Mouse (Mus musculus) kidney, postnatal 0 days (tissue): ENCODE measurements at regions not wholly inside any gene's neighbourhood (a gene's known extent, or its start where the extent isn't known, plus 50 kb on each side); places are given as distances from the start of the nearest gene placed in this dataset.

Experiments used
- ATAC-seq: fragments of 200-750 bp; cut with Nextera tagmentation; replicated peaks from 2 replicates; pipeline ENCODE4 v1.8.0; 2017; ENCODE audit warnings: low read depth, moderate number of reproducible peaks, moderate TSS enrichment, moderate library complexity; ENCODE audit not compliant: low FRiP score
- DNase-seq: peaks from one replicate; pipeline ENCODE4 v3.0.0-alpha.2; 2016; ENCODE audit warnings: low spot score
- H3K27ac ChIP-seq: fragments of 300-500 bp; sonication (generic); 2 replicates; pipeline ENCODE4 v1.5.1; 2014; ENCODE audit warnings: mild to moderate bottlenecking
- H3K27me3 ChIP-seq: fragments of 300-500 bp; sonication (generic); 2 replicates; pipeline ENCODE4 v1.6.1; 2014; ENCODE audit warnings: low read length, mixed read lengths; ENCODE audit not compliant: insufficient read depth
- H3K36me3 ChIP-seq: fragments of 300-500 bp; sonication (generic); 2 replicates; pipeline ENCODE4 v1.6.1; 2014; ENCODE audit warnings: low read length, mixed read lengths; ENCODE audit not compliant: insufficient read depth
- H3K4me1 ChIP-seq: fragments of 300-500 bp; sonication (generic); replicated peaks from 2 replicates; pipeline ENCODE4 v1.6.1; 2014; ENCODE audit warnings: antibody characterized with exemption, low read length, mixed read lengths; ENCODE audit not compliant: insufficient read depth
- H3K4me2 ChIP-seq: fragments of 300-500 bp; sonication (generic); 2 replicates; pipeline ENCODE4 v1.6.1; 2014; ENCODE audit warnings: mild to moderate bottlenecking, low read length, moderate library complexity, mixed read lengths
- H3K4me3 ChIP-seq: fragments of 300-500 bp; sonication (generic); replicated peaks from 2 replicates; pipeline ENCODE4 v1.5.1; 2014; ENCODE audit warnings: low read depth, low read length
- H3K9ac ChIP-seq: fragments of 300-500 bp; sonication (generic); 2 replicates; pipeline ENCODE4 v1.6.1; 2014; ENCODE audit warnings: low read depth, low read length
- H3K9me3 ChIP-seq: fragments of 300-500 bp; sonication (generic); replicated peaks from 2 replicates; pipeline ENCODE4 v1.6.1; 2016; ENCODE audit warnings: low read length, inconsistent platforms, mixed read lengths
- CTCF ChIP-seq: IDR thresholded peaks from 2 replicates; pipeline ENCODE4 v1.5.1; 2016; ENCODE audit warnings: antibody characterized with exemption, low read depth, mild to moderate bottlenecking, moderate library complexity
- WGBS: fragments of 180-500 bp; shearing (Covaris S2); extraction: QIAGEN DNeasy Blood & Tissue Kit; methylation state at CpG from one replicate; pipeline ENCODE4 v1.1.7; 2014; 5-methylcytosine and 5-hydroxymethylcytosine counted together

- H3K27ac ChIP-seq = no peak overlapping the region
- 85% methylated on average over 7 of the region's 7 CpGs for WGBS
- no peak for ATAC-seq
Measured at GRCm38 (mm10) chr6:67186537-67187274, 51.3 kb upstream of the Serbp1 start.

GRCm38 (mm10) chr6:67184662-67185061 is 53.3 kb upstream of the Serbp1 start:
- TF ChIP-seq CTCF = no peak
- Histone ChIP-seq H3K9ac (no peak overlapping the region), H3K27me3 (no peaks in the 10 kb centered on the region), H3K9me3 (no peaks in the 10 kb centered on the region), H3K36me3 (no peaks in the 10 kb centered on the region), H3K4me1 (no peaks in the 10 kb centered on the region), H3K27ac (no peak overlapping the region), H3K4me2 (no peak overlapping the region), H3K4me3 (no peak overlapping the region)
- DNase-seq (no peak), ATAC-seq (no peak)
- 57% methylated on average over 2 of the region's 2 CpGs for WGBS

More at GRCm38 (mm10) chr6:67186537-67187274, 51.3 kb upstream of the Serbp1 start:
- H3K9ac ChIP-seq = no peak overlapping the region
- no peak for TF ChIP-seq CTCF
- no peak overlapping the region for H3K4me2 ChIP-seq
- no peaks in the 10 kb centered on the region for H3K36me3 ChIP-seq
- H3K9me3 ChIP-seq = no peaks in the 10 kb centered on the region
- H3K27me3 ChIP-seq = no peaks in the 10 kb centered on the region
- H3K4me1 ChIP-seq = no peaks in the 10 kb centered on the region
- H3K4me3 ChIP-seq = no peak overlapping the region
- no peak for DNase-seq

GRCm38 (mm10) chr6:67183481-67184215 is 54.3 kb upstream of the Serbp1 start:
- Histone ChIP-seq H3K4me2 (no peak overlapping the region), H3K27ac (no peak overlapping the region), H3K4me3 (no peak overlapping the region), H3K27me3 (no peaks in the 10 kb centered on the region), H3K4me1 (no peaks in the 10 kb centered on the region), H3K36me3 (no peaks in the 10 kb centered on the region), H3K9ac (no peak overlapping the region), H3K9me3 (no peaks in the 10 kb centered on the region)
- ATAC-seq = no peak
- DNase-seq = no peak
- 69% methylated on average over 15 of the region's 15 CpGs for WGBS
- no peak for TF ChIP-seq CTCF

GRCm38 (mm10) chr6:67182453-67182852 is 55.5 kb upstream of the Serbp1 start:
- H3K9me3 ChIP-seq = no peaks in the 10 kb centered on the region
- no peak for TF ChIP-seq CTCF
- ATAC-seq = no peak
- no peak overlapping the region for H3K9ac ChIP-seq
- no peaks in the 10 kb centered on the region for H3K36me3 ChIP-seq
- no peak for DNase-seq
- 90% methylated on average over 2 of the region's 2 CpGs for WGBS
- H3K4me1 ChIP-seq = no peaks in the 10 kb centered on the region
- H3K4me3 ChIP-seq = no peak overlapping the region
- H3K4me2 ChIP-seq = no peak overlapping the region
- no peaks in the 10 kb centered on the region for H3K27me3 ChIP-seq
- no peak overlapping the region for H3K27ac ChIP-seq

- DNase-seq (no peak), ATAC-seq (no peak)
- Histone ChIP-seq H3K36me3 (no peaks in the 10 kb centered on the region), H3K4me2 (no peak overlapping the region), H3K4me3 (no peak overlapping the region), H3K4me1 (no peaks in the 10 kb centered on the region), H3K27ac (no peak overlapping the region), H3K27me3 (no peaks in the 10 kb centered on the region), H3K9me3 (no peaks in the 10 kb centered on the region), H3K9ac (no peak overlapping the region)
- no peak for TF ChIP-seq CTCF
- WGBS = 90% methylated on average over 4 of the region's 4 CpGs
Measured at GRCm38 (mm10) chr6:67181459-67181858, 56.5 kb upstream of the Serbp1 start.

- Histone ChIP-seq H3K4me1 (no peaks in the 10 kb centered on the region), H3K9me3 (no peaks in the 10 kb centered on the region), H3K27ac (no peak overlapping the region), H3K36me3 (no peaks in the 10 kb centered on the region), H3K27me3 (no peaks in the 10 kb centered on the region), H3K4me3 (no peak overlapping the region), H3K9ac (no peak overlapping the region), H3K4me2 (no peak overlapping the region)
- no peak for ATAC-seq
- DNase-seq = no peak
- TF ChIP-seq CTCF = no peak
- WGBS = 81% methylated on average over 7 of the region's 7 CpGs
Measured at GRCm38 (mm10) chr6:67179416-67179815, 58.6 kb upstream of the Serbp1 start.
